ENCODE assay signal across 9 mouse cellular contexts in the genomic region with DNA sequence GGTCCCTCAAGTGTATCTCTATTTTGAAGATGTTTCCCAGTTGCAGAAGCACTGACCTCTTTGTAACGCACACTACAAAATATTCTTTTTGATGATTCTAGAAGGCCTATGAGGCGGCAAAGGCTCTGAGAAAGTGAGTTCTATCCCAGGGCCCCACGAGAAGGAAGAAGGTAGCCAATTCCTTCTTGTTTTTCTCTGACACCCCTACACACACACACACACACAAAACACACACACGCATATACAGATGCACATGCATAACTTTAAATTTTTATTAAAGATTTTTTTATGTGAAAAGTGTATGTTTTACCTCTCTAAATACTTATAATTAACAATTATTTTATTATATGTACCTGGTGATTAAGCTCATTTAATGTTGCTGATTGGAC. TPM values are rescaled to one million over a fixed set of nuclear protein-coding genes. Genes with fewer than 3 reads are reported as not detected.
DNase-seq lines count a peak whose midpoint lies in the region; ATAC-seq lines count a peak whose summit lies in the region.
"Had no signal": no experiment of that assay in that cellular context is flagged by ENCODE, and none has a peak within 500 bp of the region (broad histone marks: within the 10 kb centered on the region; RNA-seq: fewer than 3 reads in every experiment).

No protein-coding gene starts in this region.

- peak overlapping the region; percentile 69; the same call in 1 of the 2 replicates for H3K4me3 ChIP-seq in neural tube, embryonic 11.5 days (ENCODE audit: low read depth, low read length)
- peak overlapping the region; percentile 75 for H3K4me3 ChIP-seq in liver, embryonic 13.5 days (replicated peaks)

- H3K36me3 ChIP-seq in neural tube, embryonic 11.5 days (ENCODE audit: control insufficient read depth, insufficient read depth, low read length): peaks cover 2% of the 10 kb centered on the region; the same call in 1 of the 2 replicates
- H3K36me3 ChIP-seq in liver, embryonic 13.5 days: no peaks in the 10 kb centered on the region

- H3K9ac ChIP-seq in neural tube, embryonic 11.5 days (ENCODE audit: low read length): peak overlapping the region; percentile 65; the same call in 1 of the 2 replicates
- H3K9ac ChIP-seq in liver, embryonic 13.5 days: no peak overlapping the region

- H3K4me1 ChIP-seq in neural tube, embryonic 11.5 days (ENCODE audit: control insufficient read depth, insufficient read depth, low read length): no peaks in the 10 kb centered on the region
- peaks cover 17% of the 10 kb centered on the region for H3K4me1 ChIP-seq in liver, embryonic 13.5 days (replicated peaks)

- peak; percentile 8; the same call in 1 of the 2 replicates for ATAC-seq in frontal cortex, adult (ENCODE audit: low TSS enrichment)
- 0 out of 2 replicates have a peak, but pooled peaks have one; percentile 35 for ATAC-seq in neural tube, embryonic 11.5 days (ENCODE audit: insufficient read depth, low FRiP score, low TSS enrichment)
- ATAC-seq in liver, embryonic 13.5 days (ENCODE audit: low read depth): no peak

- WGBS in neural tube, embryonic 11.5 days: 33% methylated on average over 4 of the region's 4 CpGs
- WGBS in liver, embryonic 13.5 days (ENCODE audit: insufficient replicate concordance): 20% methylated on average over 4 of the region's 4 CpGs

- no peak overlapping the region for H3K27ac ChIP-seq in neural tube, embryonic 11.5 days (ENCODE audit: low read depth, low read length)
- no peak overlapping the region for H3K27ac ChIP-seq in liver, embryonic 13.5 days

- peak overlapping the region; percentile 54 for H3K4me2 ChIP-seq in neural tube, embryonic 11.5 days (ENCODE audit: low read depth)
- peak overlapping the region; percentile 79 for H3K4me2 ChIP-seq in liver, embryonic 13.5 days

- no peak for DNase-seq in frontal cortex, postnatal 36 days (ENCODE audit: low spot score in 2 of 2)
- DNase-seq in neural tube, embryonic 11.5 days (ENCODE audit: low spot score): no peak
- no peak for DNase-seq in neural tube, embryonic 10.5 days (ENCODE audit: extremely low spot score, low spot score)
- DNase-seq in liver, embryonic 13.5 days: no peak
- DNase-seq in ovary, postnatal 36 days (ENCODE audit: low spot score): no peak
- DNase-seq in adrenal gland, adult 18-20 months (ENCODE audit: low spot score in 2 of 2): no peak
- DNase-seq in layer of hippocampus, postnatal 36 days: no peak

- no peaks in the 10 kb centered on the region for H3K27me3 ChIP-seq in neural tube, embryonic 11.5 days (ENCODE audit: control insufficient read depth, insufficient read depth, low read length)
- H3K27me3 ChIP-seq in liver, embryonic 13.5 days: no peaks in the 10 kb centered on the region; the same call in 1 of the 2 replicates

- no peaks in the 10 kb centered on the region for H3K9me3 ChIP-seq in neural tube, embryonic 11.5 days (ENCODE audit: control insufficient read depth, low read length)
- no peaks in the 10 kb centered on the region for H3K9me3 ChIP-seq in liver, embryonic 13.5 days (replicated peaks)

RNA-seq across cellular contexts. Expression of gene Fastkd1, which starts 0.3 kb away (rescaled TPM):
- 19.5 and 22.5 TPM in 2 replicates for polyA plus RNA-seq in neural tube, embryonic 11.5 days (2014; fragmentation: Nextera tagmentation; extraction: Ambion mirVana)
- polyA plus RNA-seq in liver, embryonic 13.5 days (2015; fragmentation: Nextera tagmentation; extraction: Ambion mirVana): 4.1 and 6.0 TPM in 2 replicates
- total RNA-seq in adrenal gland, adult 18-20 months (2021): 10 to 100 TPM; 20.8 to 22.3 TPM
- 10 to 100 TPM; 18.4 to 19.2 TPM for total RNA-seq in layer of hippocampus, postnatal 36 days (2021)

RNA-seq across cellular contexts. Expression of gene Ppig, which starts 8.7 kb away (rescaled TPM):
- 105 and 115 TPM in 2 replicates for polyA plus RNA-seq in neural tube, embryonic 11.5 days (2014; fragmentation: Nextera tagmentation; extraction: Ambion mirVana)
- polyA plus RNA-seq in liver, embryonic 13.5 days (2015; fragmentation: Nextera tagmentation; extraction: Ambion mirVana): 79.7 and 100 TPM in 2 replicates
- 10 to 100 TPM; 61.5 to 65.5 TPM for total RNA-seq in adrenal gland, adult 18-20 months (2021)
- total RNA-seq in layer of hippocampus, postnatal 36 days (2021): 10 to 100 TPM; 64.7 to 74.6 TPM

RNA-seq across cellular contexts. Expression of gene Klhl41, which starts 43.7 kb away (rescaled TPM):
- 3.3 and 5.4 TPM in 2 replicates for polyA plus RNA-seq in neural tube, embryonic 11.5 days (2014; fragmentation: Nextera tagmentation; extraction: Ambion mirVana)
- 0.42 and 0.43 TPM in 2 replicates for polyA plus RNA-seq in liver, embryonic 13.5 days (2015; fragmentation: Nextera tagmentation; extraction: Ambion mirVana)
- 1 to 10 TPM in 1 of 2 experiments, under 1 TPM in 1; 0.40 to 1.0 TPM for total RNA-seq in adrenal gland, adult 18-20 months (2021)
- under 1 TPM; 0.40 to 0.53 TPM for total RNA-seq in layer of hippocampus, postnatal 36 days (2021)
- polyA plus RNA-seq: small intestine, adult 2 months had no signal
